Mouse (Mus musculus): ENCODE data around the gene Nr2f2.

DNA sequence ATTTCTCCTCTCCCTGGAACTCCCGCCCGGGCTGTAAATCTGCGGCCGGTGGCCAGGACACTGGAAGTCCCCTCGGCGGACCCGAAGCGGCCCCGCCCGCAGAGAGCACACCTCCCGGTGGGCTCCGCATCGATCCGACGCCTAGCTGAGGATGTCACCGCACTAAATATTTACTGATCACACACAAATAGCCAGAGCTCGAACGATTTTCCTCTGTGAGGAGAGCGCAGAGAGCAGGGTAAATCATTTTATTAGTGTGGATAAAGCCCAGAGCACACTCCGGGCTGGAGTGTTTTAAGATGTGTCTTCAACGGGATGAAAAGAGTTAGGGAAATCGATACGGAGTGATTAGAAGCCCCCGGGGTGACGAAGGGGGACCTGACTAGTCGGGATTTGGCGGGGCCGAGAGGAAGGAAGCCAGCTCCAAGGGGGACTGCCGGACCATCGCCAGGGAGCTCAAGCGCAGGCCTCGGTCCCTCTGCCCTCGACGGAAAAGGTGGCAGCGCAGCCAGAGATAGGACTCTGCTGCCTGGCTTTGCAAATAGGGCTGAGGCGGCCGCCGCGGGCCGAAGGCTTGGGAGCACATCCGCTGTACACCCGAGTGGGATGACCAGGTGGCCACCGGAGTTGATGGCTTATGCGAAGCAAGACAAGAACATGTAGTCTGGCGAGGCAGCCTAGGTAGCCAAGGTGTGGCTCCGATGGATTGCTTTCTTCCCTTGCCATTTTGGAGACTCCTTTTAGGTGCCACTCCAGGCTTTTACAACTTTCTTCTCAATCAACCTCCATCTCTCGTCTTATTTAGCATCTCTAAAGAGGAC is 3.4 kb upstream of the Nr2f2 start:
- no peak for TF ChIP-seq POLR2A (IDR thresholded peaks at IDR 0.05; ENCODE audit: low read depth, low read length)
- TF ChIP-seq CTCF (IDR thresholded peaks at IDR 0.05; ENCODE audit: borderline replicate concordance, insufficient read depth, low read length): no peak

Data from embryonic fibroblast, embryonic 13.5 days (primary cell).